Mouse (Mus musculus): ENCODE results near the gene Msmp. TPM values are rescaled to one million over a fixed set of nuclear protein-coding genes. Genes with fewer than 3 reads are reported as not detected.
A peak's percentile ranks its signal among the peaks of the same experiment; 100 is the strongest.
"Not testable (repeated sequence)": the region's sequence is repeated elsewhere in the genome, so short reads cannot be mapped to it uniquely, and the experiment has no call there.

Msmp gene
- 4.5 and 5.7 TPM in 2 replicates for total RNA-seq (2021)
- long read RNA-seq, partial matches to known transcripts = 0 of 1 reads
- long read RNA-seq, other reads (novel, unspliced or antisense) = 0 of 1 reads

DNA sequence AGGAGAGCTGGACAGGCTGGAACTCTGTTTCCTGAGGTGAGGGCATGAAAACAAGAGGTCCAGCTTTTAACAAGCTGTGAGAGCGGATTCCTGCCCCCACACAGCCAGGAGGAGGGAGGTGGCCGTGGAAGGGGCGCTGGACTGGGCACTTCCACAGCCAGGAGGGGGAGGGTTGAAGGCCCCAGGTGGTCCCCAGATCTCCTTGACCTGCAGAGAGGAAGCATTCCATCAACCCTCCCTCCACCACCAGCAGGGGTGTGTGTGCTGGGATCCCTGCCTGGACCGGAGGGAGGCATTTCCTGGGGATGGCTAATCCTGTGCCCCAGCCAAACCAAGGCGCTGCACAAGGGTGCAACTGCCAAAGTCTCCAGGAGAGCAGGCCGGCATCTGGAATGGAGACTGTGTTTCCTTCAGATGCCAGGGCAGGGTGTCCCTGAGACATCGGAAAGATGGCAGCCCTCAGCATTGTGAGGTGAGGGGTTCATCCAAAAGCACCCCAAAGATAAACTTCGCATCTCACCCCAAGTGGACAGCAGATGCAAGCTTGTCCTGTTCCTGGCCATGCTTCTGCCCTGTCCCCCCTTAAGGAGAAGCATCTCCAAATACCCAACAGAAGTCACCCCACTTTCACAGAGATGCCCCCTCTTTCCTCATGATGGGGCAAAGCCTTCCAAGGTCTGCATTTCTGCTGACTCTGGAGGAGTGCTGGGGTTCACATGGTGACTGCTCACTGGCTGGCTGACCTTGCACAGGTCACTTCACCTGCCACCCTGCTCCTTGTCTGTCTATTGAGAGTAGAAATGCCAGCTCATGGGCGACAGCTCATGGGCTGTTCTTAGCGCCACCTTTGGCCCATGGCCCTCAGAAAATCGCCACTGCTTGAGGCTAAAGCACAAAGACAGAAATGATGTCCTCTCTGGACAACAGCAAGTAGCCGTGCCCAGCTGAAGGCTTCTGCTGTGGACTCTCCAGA lies at the start of gene Msmp:
Msmp (minus strand) TSS at position 51 of the 973 bp plus-strand sequence.
- peak; percentile 41 for DNase-seq

DNA sequence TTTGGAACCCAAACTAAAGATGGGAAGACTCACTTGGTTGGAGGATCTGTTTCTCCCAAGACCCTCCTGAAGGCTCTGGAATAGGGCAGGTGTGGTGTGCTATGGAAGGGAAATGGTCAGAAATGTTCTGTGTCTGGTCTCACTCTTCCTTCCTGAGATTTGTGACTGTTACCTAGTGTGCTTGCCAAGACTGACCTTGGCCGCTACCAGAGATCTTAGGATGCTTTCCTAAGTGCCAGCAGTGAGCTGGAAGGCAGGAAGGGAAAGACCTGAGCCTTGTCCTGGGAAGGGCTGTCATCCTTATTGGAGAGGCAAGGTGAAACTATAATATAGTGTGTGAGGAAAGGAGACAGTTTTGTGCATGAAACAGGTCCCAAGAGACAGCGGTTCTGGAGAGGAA lies 49.4 kb upstream of the Msmp start:
- DNase-seq = no peak

DNA sequence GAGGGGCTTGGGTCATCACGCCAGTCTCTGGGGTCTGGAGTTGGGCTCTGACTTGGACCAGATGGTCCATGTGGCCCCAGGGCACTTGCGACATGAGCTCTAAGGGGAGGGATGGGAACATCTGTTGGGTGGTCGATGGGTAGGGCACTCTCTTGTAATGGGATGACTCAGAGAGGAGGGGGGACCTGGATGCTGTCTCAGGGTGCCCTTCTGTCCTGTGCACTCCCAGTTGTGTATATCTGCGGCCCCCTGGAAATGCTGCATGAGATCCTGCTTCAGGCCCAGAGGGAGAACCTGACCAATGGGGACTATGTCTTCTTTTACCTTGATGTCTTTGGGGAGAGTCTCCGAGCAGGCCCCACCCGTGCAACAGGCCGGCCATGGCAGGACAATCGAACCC lies 49.0 kb upstream of the Msmp start:
- no peak for DNase-seq

DNA sequence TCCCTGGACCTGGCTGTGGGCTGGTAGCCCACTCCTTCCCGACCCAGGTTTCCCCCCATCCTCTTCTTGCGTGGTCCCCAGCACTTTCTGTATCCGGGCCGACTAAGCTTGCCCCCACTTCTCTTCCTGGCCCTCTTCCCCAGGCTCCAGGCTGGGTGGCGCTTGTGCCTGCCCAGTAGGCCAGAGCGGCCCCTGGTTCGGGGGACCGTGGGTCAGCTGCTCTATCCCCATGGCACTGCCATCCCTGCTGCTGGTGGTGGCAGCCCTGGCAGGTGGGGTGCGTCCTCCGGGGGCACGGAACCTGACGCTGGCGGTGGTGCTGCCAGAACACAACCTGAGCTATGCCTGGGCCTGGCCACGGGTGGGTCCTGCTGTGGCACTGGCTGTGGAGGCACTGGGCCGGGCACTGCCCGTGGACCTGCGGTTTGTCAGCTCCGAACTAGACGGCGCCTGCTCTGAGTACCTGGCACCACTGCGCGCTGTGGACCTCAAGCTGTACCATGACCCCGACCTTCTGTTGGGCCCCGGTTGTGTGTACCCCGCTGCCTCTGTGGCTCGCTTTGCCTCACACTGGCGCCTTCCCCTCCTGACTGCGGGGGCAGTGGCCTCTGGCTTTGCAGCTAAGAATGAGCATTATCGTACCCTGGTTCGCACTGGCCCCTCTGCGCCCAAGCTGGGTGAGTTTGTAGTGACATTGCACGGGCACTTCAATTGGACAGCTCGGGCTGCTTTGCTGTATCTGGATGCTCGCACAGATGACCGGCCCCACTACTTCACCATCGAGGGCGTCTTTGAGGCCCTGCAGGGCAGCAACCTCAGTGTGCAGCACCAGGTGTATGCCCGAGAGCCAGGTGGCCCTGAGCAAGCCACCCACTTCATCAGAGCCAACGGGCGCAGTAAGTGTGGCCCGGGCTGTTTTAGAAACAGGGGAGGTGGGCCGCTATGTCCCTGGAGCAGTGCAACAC lies 47.9 kb upstream of the Msmp start:
- no peak for DNase-seq

DNA sequence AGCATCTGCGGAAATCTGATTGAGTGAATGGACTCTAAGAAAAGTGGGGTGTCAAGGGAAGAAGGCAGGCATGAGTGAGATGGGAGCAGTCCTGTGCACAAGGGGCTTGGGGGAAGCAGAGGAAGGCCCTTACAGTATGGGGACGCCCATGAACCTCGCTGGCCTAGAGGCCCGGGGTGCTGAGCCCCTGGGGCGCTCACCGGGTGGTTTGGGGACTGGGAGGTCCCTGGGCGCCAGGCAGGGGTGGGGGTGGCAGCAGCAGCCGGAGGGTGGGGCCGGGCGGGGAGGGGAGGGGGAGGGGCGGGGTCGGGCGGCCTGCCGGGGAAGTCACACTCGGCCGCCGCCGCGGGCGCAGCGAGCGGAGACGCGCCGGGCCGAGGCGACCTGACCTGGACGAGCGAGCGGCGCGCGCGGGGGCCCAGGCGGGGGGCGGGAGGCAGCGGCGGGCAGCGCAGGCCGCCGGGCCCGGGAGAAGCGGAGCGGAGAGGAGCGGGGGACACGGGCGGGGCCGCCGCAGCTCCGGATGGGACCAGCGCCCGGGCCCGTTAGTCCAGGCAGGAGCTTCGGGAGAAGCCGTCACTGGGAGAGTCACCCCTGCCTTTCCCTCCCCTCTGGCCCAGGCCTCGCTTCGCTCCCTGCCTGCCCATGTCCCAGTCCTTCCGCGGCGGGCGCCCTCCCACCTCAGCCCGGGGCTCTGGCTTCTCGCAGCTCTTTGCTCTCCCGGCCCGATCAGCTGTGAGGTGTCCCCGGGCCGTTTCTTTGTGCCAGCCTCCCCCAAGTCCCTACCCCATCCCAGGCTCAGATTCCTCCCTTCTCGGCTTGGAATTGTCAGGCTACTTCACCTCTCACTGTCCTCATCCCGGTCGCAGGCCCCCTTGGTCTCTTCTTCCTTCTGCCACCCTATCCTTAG lies 47.0 kb upstream of the Msmp start, which contains the start of gene Npr2:
Npr2 (plus strand) TSS at position 890 of the 910 bp plus-strand sequence.
- DNase-seq = peak; percentile 66

GRCm38 (mm10) chr4:43630671-43631045 lies 46.4 kb upstream of the Msmp start:
- no peak for DNase-seq

GRCm38 (mm10) chr4:43630030-43630581 lies 45.8 kb upstream of the Msmp start:
- peak; percentile 59 for DNase-seq

DNA sequence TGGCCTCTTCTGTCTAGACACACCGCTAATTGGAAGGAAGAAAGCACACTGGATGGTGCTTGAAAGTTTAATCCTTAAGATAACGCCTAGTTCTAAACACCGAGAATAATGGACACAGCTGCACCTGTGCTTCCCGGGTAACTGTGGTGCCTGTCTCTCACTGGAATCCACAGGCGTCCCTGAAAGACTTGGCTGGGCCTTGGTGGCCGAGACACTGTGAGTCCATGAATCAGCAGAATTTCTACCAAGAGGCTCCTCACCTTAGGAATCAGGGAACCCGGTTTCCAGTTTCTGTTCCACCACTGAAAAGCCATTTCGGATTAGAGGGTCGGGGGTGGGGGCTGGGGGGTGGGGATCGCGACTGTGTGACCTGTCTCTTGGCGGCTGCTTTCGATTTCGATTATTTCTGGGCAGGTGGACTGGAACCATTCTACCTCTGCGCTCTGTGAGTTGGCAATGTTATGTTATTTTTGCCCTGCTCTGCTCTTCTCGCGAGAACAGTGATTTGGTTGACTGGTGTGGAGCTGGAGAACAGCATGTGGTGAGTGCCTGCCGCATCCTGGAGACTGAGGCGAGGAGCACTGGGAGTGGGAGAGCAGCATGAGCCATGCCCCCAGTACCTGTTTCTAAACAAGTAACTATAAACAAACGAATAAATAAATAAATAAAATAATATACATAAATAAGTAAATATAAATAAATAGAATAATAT lies 45.0 kb upstream of the Msmp start:
- DNase-seq = no peak

GRCm38 (mm10) chr4:43620146-43620778 lies 36.0 kb upstream of the Msmp start:
- no peak for DNase-seq

GRCm38 (mm10) chr4:43613060-43613730 lies 28.9 kb upstream of the Msmp start:
- no peak for DNase-seq

DNA sequence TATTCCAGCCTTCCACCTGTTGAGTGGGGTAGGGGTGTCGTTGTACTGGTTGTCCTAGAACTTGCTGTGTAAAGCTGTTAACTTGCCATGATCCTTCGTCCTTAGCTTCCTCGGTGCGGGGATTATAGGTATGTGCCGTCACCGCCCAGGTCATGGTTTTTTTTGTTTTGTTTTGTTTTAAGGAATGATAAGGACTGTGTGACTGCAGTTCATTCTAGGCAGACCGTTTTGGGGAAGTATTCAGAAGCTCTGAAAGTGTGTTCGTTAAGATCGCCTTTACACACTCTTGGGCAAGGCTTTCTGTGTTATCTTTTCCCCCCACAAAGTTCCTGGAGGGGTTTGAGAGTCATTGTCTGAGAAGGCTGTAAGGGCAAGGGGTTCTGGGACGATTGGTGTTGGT lies 28.2 kb upstream of the Msmp start:
- DNase-seq = no peak

- no peak for DNase-seq
Observed at GRCm38 (mm10) chr4:43604751-43605685, 20.7 kb upstream of the Msmp start.

DNA sequence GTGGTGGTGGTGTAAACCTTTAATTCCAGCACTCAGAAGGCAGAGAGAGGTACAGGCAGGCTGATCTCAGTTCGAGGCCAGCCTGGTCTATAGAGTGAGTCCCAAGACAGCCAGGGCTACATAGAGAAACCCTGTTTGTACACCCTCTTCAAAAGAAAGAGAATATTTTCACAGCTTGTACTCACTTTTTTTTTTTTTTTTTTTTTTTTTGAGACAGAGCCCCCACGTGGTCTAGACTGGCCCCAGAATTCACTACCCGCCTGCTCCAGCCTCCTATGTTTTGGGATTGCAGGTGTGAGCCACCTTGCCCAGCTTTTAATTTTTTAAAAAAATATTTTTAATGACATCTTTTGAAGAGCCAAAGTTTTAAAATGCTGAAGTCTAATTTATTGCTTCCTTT lies 19.8 kb upstream of the Msmp start:
- no peak for DNase-seq

GRCm38 (mm10) chr4:43600195-43600934 lies 16.1 kb upstream of the Msmp start:
- no peak for DNase-seq

- DNase-seq = no peak
Observed at GRCm38 (mm10) chr4:43598650-43599380, 14.5 kb upstream of the Msmp start.

GRCm38 (mm10) chr4:43598200-43598599 lies 13.9 kb upstream of the Msmp start:
- no peak for DNase-seq

DNA sequence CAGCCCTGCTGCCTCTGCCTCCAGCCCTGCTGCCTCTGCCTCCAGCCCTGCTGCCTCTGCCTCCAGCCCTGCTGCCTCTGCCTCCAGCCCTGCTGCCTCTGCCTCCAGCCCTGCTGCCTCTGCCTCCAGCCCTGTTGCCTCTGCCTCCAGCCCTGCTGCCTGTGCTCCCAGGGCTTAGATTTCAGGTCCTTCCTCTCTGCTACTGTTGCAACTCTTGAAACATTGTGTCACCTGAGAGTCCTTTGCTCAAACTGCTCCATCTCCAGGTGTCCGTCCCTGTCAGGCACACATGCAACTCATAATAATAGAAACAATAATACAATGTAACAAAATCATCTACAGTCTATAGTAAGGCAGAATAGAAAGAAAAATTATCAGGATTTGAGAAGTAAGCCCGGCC lies 12.3 kb upstream of the Msmp start:
- DNase-seq = not testable (repeated sequence)
